Mouse (Mus musculus): ENCODE data around the gene Slc22a13.

Gene Slc22a13

DNA sequence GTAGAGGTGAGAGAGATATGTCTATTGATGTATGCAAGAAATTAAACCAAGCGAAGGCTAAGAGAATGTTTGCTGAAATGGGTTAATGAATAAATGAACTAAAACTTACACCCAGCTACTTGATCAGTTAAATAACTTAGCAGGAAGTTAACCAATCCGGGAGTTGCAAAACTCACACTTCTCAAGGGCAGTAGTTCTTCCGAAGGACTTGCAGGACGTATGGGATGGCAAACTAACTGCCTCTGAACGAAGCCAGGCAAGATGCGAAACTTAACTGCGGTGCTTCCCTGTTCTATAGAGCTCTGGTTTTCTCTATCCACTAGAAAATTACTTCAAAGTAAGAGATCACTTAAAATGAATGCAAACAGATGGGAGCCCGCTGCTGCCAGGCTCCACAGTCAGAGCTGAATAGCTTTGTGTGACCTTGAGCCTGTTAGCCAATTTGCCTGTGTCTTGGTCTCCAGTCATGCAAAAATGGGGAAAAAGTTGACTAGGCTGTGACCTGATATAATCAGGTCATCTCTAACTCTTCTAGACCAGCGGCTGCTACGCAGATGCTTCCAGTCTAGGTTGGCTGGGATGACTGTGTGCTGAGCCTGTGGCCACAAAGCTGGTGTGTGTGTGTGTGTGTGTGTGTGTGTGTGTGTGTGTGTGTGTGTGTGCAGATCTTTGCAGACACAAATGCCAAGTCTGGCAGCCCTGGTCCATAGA lies 9.6 kb downstream of the Slc22a13 start:
- DNase-seq, result no peak

DNA sequence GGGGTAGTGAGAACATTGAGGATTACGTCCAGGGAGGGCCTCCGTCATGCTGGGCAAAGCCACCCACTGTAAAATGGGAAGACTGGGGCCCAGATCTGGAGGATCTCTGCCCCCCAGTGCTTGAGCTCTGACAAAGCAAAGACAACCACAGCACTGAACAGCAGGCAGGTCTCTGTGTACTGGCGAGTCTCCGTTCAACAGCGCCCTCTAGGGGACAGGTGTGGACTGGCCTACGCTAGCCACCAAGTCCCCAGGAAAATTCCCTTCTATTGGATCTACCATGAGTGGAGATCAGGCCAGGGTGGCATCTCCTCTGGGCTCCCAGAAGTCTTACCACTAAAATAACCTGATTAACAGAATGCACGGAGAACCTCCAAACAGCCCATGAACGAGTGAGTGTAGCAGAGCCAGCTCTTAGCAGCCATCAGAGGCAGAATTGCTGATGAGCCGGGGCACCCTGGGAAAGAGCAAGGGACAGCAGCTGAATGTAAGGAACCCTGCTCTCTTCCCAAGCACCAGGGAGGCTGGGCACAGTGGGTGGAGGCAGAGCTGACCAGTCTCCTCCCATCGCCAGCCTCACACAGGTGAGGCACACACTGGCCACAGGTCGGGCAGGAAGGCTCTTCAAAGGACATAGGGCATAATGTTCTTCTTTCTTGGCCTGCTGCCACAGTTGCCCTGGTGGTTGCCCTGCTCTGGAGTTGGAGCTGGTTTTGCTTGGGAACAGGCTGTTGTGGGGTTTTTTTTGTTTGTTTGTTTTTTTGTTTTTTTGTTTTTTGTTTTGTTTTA lies 16.5 kb downstream of the Slc22a13 start:
- peak; percentile 12 for DNase-seq

DNA sequence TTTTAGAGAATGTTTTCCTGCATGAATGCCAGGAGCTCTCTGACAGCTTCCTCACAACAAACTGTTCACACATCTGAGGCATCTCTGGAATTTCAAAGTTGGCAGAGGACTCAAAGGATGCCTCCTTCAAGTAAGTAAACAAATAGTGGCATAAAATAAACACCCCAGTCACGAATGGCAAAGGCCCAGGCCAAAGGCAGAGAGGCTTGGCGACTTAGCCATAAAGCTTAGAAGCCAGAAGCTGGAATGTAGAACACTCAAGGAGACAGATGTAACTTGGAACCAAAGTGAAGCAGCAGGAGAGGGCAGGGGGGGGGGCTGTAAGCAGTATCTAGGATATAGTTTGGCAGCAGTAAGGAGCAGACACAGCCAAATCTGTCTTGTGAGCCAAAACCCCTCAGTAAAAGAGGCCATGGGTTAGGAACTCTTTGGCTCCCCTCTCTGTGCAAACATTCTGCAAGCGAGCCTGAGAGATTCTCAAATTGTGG lies 27.6 kb downstream of the Slc22a13 start:
- DNase-seq, result no peak

DNA sequence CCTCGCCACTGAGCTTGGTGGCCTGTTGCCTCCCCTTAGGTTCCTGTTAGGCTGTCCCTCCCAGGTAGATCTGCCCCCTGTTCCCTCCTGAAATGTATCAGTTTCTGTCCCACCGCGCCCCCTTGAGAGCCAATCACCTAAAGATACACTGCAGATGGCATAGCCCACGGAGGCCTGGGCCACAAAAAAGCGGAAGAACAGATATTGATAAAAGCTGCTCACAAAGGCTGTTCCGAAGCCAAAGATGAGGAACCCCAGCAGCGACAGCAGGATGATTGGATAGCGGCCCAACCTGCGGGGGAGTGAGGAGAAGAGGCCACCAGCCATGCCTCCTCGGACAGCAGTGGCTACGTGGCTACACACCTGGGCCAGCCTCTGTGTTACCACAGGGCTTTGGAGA lies 29.6 kb downstream of the Slc22a13 start:
- DNase-seq, result no peak

DNA sequence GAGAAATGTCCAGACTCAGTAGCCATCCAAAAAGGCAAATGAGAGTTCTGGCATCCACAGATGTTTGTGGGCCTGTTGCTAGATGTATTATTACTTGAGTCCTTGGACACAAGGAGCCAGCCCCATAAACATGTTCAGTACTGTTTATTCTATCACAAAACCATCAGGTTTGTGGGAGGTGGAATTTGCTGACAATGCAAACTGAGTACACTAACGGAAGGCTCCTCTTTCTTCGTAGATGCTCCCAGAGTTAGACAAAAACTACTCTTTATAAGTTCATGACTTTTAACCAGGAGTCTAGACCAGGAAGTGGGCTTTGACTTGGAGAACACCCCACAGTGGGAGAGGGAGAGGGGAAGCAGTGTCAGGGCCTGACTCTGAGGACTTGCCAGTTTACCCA lies 41.3 kb downstream of the Slc22a13 start:
- DNase-seq, result no peak

DNA sequence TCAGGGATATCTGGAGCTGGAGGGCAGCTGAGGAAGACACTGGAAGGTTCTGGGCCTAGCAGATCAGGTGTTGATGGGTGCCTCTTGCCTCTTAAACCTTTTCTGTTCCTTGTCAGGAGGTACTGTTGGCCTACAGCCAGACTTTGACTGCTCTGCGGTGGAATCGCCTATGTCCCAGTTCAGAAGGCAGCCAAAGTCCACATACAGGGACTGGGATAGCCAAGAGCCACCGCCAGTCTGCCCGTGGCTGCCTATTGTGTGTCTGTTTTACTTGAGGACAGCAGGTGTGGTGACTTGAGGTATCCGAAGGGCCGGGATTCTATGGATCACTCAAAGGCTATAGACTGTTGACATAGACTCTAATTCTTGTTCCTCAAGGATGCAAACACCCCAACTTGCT lies 43.4 kb downstream of the Slc22a13 start:
- no peak for DNase-seq

DNA sequence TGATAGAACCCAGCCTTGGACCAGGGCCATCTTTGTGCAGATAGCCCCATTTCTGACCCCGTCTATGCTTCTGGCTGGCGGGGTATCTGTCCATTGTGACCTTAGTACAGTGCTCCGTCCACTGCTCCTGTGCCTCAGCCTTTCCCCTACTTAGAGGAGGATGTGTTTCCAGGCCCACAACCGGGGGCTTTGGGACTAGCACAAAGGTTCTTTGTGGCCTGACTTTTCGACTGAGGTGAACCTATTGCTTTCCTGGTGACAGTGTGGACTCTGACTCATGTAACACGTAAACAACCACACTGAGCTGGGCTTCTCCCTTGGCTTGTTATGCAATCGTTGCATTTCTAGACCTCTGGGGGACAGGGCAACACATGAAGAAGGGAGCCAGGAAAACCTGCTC lies 44.2 kb downstream of the Slc22a13 start:
- no peak for DNase-seq

DNA sequence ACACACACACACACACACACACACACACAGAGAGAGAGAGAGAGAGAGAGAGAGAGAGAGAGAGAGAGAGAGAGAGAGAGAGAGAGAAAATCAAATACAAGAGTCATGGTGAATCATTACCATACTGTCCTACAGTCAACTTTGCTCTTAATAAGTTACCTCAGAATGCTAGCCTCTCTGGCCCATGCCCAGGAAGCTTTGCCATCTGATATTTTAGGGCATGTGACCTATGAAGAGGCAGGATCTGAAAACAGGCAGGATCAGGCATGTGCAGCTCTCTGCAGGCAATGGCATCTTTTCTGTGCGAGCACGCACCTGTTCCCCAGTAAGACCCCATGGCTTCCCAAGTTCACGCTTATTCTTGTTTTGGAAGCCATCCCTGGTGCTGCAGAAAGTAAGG lies 48.2 kb downstream of the Slc22a13 start:
- DNase-seq, result no peak

DNA sequence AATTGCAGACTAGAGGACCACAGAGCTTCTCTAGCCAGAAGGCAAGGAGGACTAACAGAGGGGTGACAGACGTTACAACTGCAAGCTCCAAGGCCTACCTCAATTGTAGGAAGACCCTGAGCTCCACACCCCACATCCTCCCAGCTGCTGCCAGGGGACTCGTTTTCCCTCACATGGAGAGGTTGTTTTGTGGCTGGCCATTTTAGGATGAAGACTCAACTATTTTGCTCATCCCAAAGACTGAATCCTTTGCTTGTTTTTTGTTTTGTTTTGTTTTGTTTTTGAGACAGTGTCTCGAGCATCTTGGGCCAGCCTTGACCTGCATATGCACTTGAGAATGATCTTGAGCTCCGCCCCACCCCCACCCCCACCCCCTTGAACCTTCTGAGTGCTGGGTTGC lies 50.0 kb downstream of the Slc22a13 start, which contains the start of gene Gm47289:
Gene Gm47289, plus strand, starts transcription at position 301 of the 400 bp plus-strand sequence.
- no peak for DNase-seq

DNA sequence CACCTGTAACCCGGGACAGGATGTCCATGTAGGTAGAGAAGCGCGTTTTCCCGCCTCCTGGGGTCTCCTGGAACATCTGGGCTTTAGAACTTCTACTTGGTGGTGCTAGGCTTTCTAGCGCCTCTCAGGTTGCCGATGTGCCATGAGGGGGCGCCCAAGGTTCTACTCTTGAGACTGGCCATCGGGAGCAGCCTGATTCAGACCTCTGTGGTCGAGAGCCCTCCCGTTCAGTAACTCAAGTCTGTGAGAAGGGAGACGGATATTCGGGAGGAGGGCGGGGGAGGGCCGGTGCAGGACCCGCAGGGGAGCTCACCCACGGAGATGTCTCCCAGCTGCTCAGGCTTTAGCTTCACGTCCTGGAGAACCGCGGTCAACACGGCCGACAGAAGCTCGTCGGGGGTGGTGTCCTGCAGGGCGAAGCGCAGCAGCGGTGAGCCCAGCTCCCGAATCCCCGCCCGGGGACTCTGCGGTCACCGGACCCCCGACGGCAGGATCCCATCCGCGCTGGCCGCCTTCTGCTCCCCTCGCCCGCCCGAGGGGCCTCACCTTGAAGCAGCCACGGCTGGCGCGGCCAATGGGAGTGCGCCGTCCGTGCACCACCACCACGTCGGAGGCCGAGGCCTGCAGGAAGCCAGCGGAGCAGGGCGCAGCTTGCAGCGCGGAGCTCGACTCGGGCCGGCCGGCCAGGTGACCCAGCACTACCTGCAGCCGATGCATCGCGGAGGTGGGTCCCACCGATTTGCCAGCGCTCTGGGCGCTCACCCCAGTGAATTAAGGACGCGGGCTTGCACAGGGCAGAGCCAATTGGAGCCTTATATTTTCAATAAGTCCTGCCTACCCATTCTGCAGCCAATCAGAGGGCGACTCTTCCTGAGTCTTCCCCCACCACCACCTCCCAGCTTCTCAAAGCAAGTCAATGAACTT lies 52.4 kb downstream of the Slc22a13 start, which contains the start of gene Acaa1b:
Gene Acaa1b, minus strand, starts transcription at position 816 of the 924 bp plus-strand sequence.
- DNase-seq, result peak; percentile 39

DNA sequence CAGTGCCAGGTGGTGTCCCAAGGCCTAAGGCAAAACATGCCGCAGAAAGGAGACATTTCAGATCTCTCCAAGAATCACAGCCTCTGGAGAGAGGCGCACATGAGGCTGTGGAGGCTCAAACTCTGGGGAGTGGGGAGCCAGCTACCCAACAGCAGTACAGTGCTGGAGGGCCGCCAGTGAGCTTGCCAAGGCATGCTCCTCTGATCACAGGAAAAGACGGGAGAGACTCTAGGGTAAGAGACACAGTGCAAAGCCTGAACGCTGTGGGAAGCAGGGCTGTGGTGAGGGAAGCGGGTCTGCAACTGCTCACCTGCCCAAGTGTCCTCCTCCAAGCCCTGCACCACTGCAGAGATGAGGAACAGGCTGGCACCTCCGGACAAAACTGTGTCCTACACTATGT lies 53.1 kb downstream of the Slc22a13 start:
- no peak for DNase-seq

DNA sequence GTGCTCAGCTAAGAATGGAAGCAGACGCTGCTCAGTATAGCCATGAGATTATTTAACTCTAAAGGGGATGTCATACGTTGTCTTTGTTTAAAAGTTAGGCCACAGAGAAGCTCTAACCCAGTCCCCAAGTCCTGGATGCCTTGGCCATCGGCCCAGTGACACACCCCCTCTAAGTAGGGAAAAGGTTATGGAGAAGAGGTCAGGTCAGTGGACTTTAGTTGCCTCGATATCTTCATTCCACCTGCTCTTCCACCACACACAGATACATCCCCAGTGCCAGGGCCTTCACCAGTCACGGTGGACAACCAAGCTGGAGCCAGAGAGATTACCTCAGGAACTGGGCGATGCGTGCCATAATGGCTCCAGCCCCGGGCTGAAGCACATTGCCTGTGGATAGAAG lies 53.5 kb downstream of the Slc22a13 start:
- no peak for DNase-seq

DNA sequence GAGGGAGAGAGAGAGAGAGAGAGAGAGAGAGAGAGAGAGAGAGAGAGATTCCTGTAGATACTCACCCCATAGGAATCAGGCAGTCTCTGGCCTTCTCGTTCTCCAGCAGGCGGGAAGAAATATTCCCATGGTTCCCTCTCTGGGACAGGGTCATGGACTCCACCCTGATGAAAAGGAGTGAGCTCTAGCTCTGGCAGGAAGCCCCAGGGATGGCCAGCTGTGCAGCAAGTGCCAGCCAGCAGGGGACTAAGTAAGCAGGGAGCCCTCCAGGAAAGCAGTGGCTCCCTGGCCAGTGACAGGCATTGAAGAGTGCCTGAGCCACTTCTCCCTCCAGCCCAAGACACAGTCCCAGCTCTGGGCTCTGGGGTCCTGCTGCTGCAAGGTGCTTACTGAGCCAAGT lies 57.1 kb downstream of the Slc22a13 start:
- no peak for DNase-seq

DNA sequence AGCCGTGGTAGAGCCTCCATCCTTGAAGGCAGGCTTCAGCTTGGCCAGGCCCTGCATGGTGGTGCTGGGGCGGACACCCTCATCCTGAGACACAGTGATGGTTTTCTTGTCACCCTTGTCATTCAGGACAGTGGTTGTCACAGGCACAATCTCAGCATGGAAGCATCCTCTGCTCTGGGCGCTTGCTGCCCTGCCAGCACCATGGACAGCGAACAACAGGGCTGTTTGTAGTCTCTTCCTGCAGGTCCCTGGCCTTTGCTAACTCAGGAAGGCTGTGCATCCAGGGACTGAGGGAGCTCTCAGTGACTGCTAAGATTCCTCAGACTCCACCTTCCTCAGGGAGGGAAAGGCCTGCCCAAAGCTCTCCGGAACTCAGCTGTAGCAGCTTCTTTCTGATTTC lies 59.3 kb downstream of the Slc22a13 start:
- DNase-seq, result no peak

DNA sequence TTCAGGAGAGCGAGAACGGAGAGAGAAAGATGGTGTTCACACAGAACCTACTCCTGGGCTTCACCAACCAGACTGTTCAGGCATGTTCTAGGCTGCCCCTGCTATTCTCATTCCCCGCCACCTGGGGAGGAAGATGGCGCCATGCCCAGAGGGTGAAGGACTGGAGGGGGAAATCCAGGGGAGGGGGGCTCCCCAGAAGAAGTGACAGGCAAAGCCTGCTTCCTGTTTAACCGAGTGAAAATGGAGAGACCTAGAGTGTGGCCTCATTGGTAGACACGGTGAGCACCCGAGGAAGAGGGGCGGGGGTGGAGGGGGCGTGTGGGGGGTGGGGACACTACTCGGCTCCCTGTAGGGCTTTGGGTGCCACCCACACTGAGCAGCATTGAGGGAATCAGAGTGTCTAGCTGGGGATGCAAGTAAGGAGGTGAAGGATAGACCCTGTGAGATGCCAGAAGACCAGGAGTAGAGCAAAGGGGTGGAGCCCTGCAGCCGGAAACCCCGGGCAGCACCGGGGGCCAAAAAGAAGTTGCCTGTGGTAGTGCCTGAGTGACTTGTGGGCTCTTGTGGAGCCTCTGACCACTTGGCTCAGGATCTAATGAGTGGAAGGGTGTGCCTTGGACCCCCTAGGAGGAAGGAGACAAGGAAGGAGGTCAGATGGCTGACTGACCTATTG lies 62.7 kb downstream of the Slc22a13 start:
- DNase-seq, result no peak

DNA sequence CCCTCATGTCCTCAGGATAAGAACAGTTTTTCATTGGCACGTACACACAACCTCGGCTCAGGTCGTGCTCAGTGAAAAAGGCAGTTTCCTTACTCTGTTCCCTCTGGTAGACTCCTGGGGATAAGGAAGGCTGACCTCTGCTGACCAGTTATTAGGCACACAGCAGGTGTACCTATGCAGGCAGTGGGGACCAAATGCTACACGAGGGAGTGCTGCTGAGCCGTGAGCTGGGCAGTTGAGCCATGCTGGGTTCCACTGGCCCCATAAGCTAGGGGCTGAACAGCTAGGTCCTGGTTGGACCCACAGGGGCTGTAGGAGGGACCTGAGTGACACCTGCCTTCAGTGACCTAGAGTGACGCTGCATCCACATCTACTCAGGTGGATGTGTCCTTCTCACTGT lies 63.3 kb downstream of the Slc22a13 start:
- DNase-seq, result no peak

DNA sequence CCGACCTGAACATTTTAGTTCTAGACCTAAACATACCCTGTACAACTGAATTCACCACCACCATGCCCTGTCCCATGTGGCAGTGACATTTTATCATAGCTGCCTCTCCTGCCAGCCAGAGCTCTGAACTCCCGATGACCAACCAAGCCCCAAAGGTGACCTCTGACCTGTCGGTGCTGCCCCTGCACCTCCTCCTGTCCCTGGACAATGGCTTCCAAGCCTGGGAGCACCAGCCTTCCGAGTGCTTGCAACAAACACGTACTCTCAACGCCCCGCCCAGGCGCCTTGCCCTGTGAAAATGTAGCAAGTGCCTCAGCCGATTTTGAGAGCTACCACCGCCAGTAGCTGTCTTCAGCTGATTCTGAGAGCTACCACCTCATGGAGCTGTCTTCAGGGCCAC lies 63.8 kb downstream of the Slc22a13 start:
- no peak for DNase-seq

DNA sequence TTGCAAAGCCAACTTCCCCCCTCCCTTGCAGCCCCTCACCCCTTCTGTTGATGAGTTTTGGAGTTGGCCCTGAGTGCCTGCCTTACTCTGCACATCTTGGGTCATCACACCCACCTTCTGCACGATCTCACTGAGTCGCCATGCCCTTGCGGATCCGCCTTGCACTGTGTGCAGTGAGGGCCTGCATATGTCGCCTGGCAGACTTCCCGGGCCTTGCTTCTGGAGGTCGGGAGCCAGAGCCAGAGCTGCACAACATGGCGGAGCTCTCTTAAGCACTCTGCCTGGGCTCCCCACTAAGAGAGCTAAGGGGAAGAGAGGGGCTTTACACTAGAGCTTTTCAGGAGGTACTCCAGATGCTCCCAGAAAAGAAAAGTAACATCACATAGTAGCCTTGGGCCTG lies 64.2 kb downstream of the Slc22a13 start:
- no peak for DNase-seq

DNA sequence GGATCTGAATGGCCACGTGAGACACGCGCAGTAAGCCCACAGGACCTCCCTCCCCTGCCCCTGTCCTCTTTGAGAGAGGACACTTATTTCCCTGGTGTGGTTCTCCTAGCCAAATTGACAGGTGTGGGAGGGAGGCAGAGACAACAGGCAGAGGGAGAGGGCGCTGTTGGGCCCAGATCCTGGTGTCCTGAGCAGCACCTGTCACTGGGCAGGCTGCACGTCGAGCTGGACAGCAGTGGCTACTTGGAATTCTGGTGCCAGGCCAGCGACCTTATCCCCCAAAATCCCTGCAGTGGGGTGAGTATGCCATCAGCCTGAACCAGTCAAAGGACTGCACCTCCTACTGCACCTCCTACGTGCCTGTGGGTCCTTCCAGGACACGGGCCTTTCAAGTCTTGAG lies 65.5 kb downstream of the Slc22a13 start:
- no peak for DNase-seq

Measured in cerebellum, adult 8-10 months (tissue).